Mouse (Mus musculus): Measurements from ENCODE around the gene Psmb2. TPM values are rescaled to one million over a fixed set of nuclear protein-coding genes. Genes with fewer than 3 reads are reported as not detected.

Gene Psmb2
- polyA plus RNA-seq, 1 experiment from 2014 or later, result 593 TPM

Other genes starting within 250 kb of the Psmb2 start
- 12.4 and 18.5 TPM in 2 replicates for gene Ago3, start 248.1 kb upstream of the Psmb2 start, polyA plus RNA-seq (2016; fragmentation: Nextera tagmentation; extraction: Ambion mirVana)
- gene Ago1, start 209.0 kb upstream of the Psmb2 start, polyA plus RNA-seq (2016; fragmentation: Nextera tagmentation; extraction: Ambion mirVana), result 4.8 and 5.9 TPM in 2 replicates
- gene Ago4, start 144.2 kb upstream of the Psmb2 start, polyA plus RNA-seq (2016; fragmentation: Nextera tagmentation; extraction: Ambion mirVana), result 0.89 and 1.2 TPM in 2 replicates
- 56.1 and 57.9 TPM in 2 replicates for gene Clspn, start 120.7 kb upstream of the Psmb2 start, polyA plus RNA-seq (2016; fragmentation: Nextera tagmentation; extraction: Ambion mirVana)
- gene 5730409E04Rik, start 67.8 kb upstream of the Psmb2 start, polyA plus RNA-seq (2016; fragmentation: Nextera tagmentation; extraction: Ambion mirVana), result 1.3 and 1.8 TPM in 2 replicates
- gene Tfap2e, start 58.6 kb downstream of the Psmb2 start, polyA plus RNA-seq (2016; fragmentation: Nextera tagmentation; extraction: Ambion mirVana), result not detected in 2 replicates
- 37.7 and 41.3 TPM in 2 replicates for gene Ncdn, start 75.8 kb downstream of the Psmb2 start, polyA plus RNA-seq (2016; fragmentation: Nextera tagmentation; extraction: Ambion mirVana)
- 18.7 and 19.8 TPM in 2 replicates for gene AU040320, start 75.9 kb downstream of the Psmb2 start, polyA plus RNA-seq (2016; fragmentation: Nextera tagmentation; extraction: Ambion mirVana)

Measured in limb, embryonic 10.5 days (tissue).